Mouse (Mus musculus) neural tube, embryonic 13.5 days (tissue): ENCODE measurements around the gene Lrch3. TPM values are rescaled to one million over a fixed set of nuclear protein-coding genes. Genes with fewer than 3 reads are reported as not detected.
"Not testable (repeated sequence)": the region's sequence is repeated elsewhere in the genome, so short reads cannot be mapped to it uniquely, and the experiment has no call there.

Source experiments
- ATAC-seq: fragments of 200-750 bp; cut with Nextera tagmentation; 2 replicates; pipeline ENCODE4 v1.8.0; 2017; ENCODE audit warnings: low read depth, mild to moderate bottlenecking, moderate TSS enrichment, moderate library complexity
- H3K27ac ChIP-seq: fragments of 300-500 bp; sonication (generic); replicated peaks from 2 replicates; pipeline ENCODE4 v1.5.1; 2015; ENCODE audit warnings: moderate library complexity, mild to moderate bottlenecking, inconsistent platforms
- H3K27me3 ChIP-seq: fragments of 300-500 bp; sonication (generic); 2 replicates; pipeline ENCODE4 v1.6.1; 2015; ENCODE audit warnings: mild to moderate bottlenecking, inconsistent platforms
- H3K36me3 ChIP-seq: fragments of 300-500 bp; sonication (generic); 2 replicates; pipeline ENCODE4 v1.6.1; 2015; ENCODE audit warnings: mild to moderate bottlenecking, inconsistent platforms
- H3K4me1 ChIP-seq: fragments of 300-500 bp; sonication (generic); replicated peaks from 2 replicates; pipeline ENCODE4 v1.6.1; 2015; ENCODE audit warnings: inconsistent platforms
- H3K4me2 ChIP-seq: fragments of 300-500 bp; sonication (generic); 2 replicates; pipeline ENCODE4 v1.6.1; 2015; ENCODE audit warnings: inconsistent platforms, mild to moderate bottlenecking, moderate library complexity
- H3K4me3 ChIP-seq: fragments of 300-500 bp; sonication (generic); 2 replicates; pipeline ENCODE4 v1.5.1; 2015; ENCODE audit warnings: mild to moderate bottlenecking, inconsistent platforms
- H3K9ac ChIP-seq: fragments of 300-500 bp; sonication (generic); 2 replicates; pipeline ENCODE4 v1.6.1; 2015; ENCODE audit warnings: moderate library complexity, mild to moderate bottlenecking, inconsistent platforms
- H3K9me3 ChIP-seq: fragments of 300-500 bp; sonication (generic); 2 replicates; pipeline ENCODE4 v1.6.1; 2016; ENCODE audit warnings: inconsistent platforms
- WGBS: fragments of 180-500 bp; shearing (Covaris S2); methylation state at CpG from one replicate; pipeline ENCODE4 v1.1.7; 2015; 5-methylcytosine and 5-hydroxymethylcytosine counted together
- polyA plus RNA-seq: library from polyadenylated mRNA; unstranded; fragments of >200 nt; fragmentation: Nextera tagmentation; extraction: Ambion mirVana; gene quantifications from 2 replicates; pipeline ENCODE4 v1.2.1, GENCODE M21; 2015

Lrch3 gene
- 39.2 and 49.2 TPM in 2 replicates for polyA plus RNA-seq

DNA sequence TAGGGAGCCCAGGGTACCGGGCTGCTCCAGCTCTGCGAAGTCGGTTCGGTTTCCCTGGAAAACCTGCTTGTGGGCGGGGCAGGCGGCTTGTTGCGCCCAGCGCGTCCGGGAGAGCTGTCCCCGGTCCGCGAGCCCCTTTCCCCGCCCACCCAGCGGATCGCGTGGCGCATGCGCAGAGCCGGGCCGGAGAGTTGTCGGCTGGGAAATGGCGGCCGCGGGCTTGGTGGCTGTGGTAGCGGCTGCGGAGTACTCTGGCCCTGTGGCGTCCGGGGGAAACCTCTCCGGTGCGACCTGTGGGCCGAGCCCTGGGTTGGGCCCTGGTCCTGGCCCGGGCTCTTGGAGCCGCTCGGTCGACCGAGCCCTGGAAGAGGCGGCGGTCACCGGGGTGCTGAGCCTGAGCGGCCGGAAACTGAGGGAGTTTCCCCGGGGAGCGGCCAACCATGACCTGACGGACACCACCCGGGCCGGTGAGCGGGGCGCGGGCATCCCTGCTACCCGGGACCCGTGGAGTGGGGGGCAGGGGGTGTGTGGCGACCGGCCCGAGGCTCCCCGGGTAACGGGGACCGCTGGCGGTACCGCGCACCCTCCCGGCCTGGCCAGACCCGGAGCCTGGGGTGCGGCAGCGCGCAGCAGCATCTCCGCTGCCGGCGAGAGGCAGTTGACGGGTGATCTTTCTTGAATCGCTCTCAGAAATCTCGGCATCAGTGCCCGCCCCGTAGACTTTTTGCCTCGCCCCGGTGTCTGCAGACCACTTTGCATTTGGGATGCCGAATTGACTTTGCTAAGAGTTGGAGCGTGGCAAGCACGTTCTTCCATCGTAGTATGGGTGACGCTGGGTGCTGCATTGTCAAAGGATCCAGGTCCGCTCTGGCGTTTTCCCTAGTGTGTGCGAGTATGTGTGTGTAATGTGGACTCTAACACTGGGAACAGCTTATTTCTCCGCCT is at the start of gene Lrch3:
Lrch3 (plus strand) TSS at position 164 of the 945 bp plus-strand sequence.
- H3K4me2 ChIP-seq: peak within 1 kb of the TSS; percentile 61
- H3K4me3 ChIP-seq: peak within 1 kb of the TSS; percentile 71
- peak within 1 kb of the TSS; percentile 86 for H3K27ac ChIP-seq
- peaks cover 13% of the 10 kb centered on the region for H3K4me1 ChIP-seq
- H3K36me3 ChIP-seq: no peaks in the 10 kb centered on the region
- H3K9ac ChIP-seq: peak within 1 kb of the TSS; percentile 83
- WGBS: under 1% methylated on average over 80 of the region's 85 CpGs
- peak; percentile 94 for ATAC-seq
- H3K27me3 ChIP-seq: no peaks in the 10 kb centered on the region
- H3K9me3 ChIP-seq: no peaks in the 10 kb centered on the region

DNA sequence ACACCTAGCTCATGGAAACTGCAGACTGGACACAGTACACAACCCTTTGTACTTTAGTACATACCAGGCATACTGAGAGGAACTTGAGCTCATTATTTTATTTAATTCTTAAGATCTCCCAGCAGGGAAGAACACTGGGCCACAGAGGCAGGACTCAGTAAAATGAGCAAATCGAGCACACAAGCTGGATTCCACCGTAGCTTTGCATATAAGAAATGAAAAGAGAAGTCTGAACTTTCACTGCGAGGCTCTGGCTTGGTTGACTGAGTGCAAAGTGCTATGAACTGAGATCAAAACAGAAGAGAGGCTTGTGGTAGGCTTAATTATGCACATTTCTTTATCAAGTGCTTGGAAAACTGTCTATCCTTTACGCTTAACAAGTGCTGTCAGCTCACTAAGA is 48.5 kb upstream of the Lrch3 start:
- no peak overlapping the region for H3K27ac ChIP-seq
- no peak for ATAC-seq
- H3K4me3 ChIP-seq: no peak overlapping the region
- no peak overlapping the region for H3K9ac ChIP-seq
- no peaks in the 10 kb centered on the region for H3K9me3 ChIP-seq
- H3K36me3 ChIP-seq: peaks cover 8% of the 10 kb centered on the region
- no peaks in the 10 kb centered on the region for H3K27me3 ChIP-seq
- 94% methylated on average over 4 of the region's 4 CpGs for WGBS
- H3K4me1 ChIP-seq: peaks cover 30% of the 10 kb centered on the region
- H3K4me2 ChIP-seq: no peak overlapping the region

DNA sequence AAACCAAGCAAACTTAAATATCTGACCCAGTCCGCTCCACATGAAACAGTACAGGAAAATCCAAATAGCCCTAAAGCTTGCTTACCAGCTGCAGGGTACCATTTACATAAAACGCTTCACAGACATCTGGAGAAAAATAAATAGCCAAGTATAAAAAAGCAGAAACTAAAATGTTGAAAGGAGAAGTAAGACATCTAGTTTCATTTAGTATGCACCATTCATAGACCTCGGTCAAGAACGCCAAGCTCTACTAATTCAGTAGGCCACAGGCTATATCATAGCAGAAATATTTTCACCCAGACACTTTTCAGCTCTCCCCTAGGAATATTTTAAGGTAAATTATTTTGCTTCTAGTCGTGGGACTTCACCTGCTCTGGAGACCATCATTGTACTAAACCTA is 47.2 kb upstream of the Lrch3 start:
- ATAC-seq: no peak
- H3K27ac ChIP-seq: no peak overlapping the region
- H3K4me3 ChIP-seq: peak overlapping the region; percentile 65; the same call in 1 of the 2 replicates
- no peaks in the 10 kb centered on the region for H3K27me3 ChIP-seq
- no peaks in the 10 kb centered on the region for H3K36me3 ChIP-seq
- H3K4me2 ChIP-seq: peak overlapping the region; percentile 73
- WGBS: 88% methylated on average over 5 of the region's 5 CpGs
- H3K4me1 ChIP-seq: peaks cover 30% of the 10 kb centered on the region
- peak overlapping the region; percentile 86; the same call in 1 of the 2 replicates for H3K9ac ChIP-seq
- H3K9me3 ChIP-seq: no peaks in the 10 kb centered on the region

GRCm38 (mm10) chr16:32867919-32868552 is 45.9 kb upstream of the Lrch3 start:
- Histone ChIP-seq H3K4me1 (peaks cover 30% of the 10 kb centered on the region), H3K36me3 (no peaks in the 10 kb centered on the region), H3K9ac (peak overlapping the region; percentile 86), H3K4me3 (peak overlapping the region; percentile 65), H3K9me3 (no peaks in the 10 kb centered on the region), H3K27ac (peak overlapping the region; percentile 90), H3K4me2 (peak overlapping the region; percentile 73), H3K27me3 (no peaks in the 10 kb centered on the region)
- under 1% methylated on average over 35 of the region's 35 CpGs for WGBS
- peak; percentile 98 for ATAC-seq

- Histone ChIP-seq H3K36me3 (no peaks in the 10 kb centered on the region), H3K4me2 (no peak overlapping the region), H3K9me3 (no peaks in the 10 kb centered on the region), H3K9ac (no peak overlapping the region), H3K4me1 (peaks cover 24% of the 10 kb centered on the region), H3K27me3 (no peaks in the 10 kb centered on the region), H3K27ac (no peak overlapping the region), H3K4me3 (no peak overlapping the region)
- 74% methylated on average over 5 of the region's 5 CpGs for WGBS
- ATAC-seq: no peak
These were observed 43.7 kb upstream of the Lrch3 start for GRCm38 (mm10) chr16:32870231-32870630.

DNA sequence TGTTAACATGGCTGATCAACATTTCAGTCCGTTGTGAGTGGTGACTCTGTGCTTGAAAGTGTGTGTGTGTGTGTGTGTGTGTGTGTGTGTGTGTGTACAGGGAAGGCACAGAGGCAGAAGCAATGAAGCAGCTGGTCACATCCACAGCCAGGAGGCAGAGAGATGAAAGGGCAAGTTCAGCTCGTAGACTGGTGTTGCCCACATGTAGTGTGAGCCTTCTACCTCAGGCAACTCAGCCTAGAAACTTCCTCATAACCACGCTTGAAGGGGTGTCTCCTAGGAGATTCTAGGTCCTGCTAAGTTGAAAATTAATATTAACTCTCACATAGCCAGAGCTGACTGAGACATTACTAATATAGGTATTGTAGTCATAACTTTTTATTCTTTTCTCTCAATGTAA is 40.5 kb upstream of the Lrch3 start:
- no peak for ATAC-seq
- no peak overlapping the region for H3K9ac ChIP-seq
- no peak overlapping the region for H3K27ac ChIP-seq
- no peak overlapping the region for H3K4me3 ChIP-seq
- H3K4me1 ChIP-seq: peaks cover 8% of the 10 kb centered on the region
- no peaks in the 10 kb centered on the region for H3K36me3 ChIP-seq
- no peak overlapping the region for H3K4me2 ChIP-seq
- no peaks in the 10 kb centered on the region for H3K9me3 ChIP-seq
- H3K27me3 ChIP-seq: no peaks in the 10 kb centered on the region
- 58% methylated on average over 3 of the region's 3 CpGs for WGBS

- not testable (repeated sequence) for H3K27ac ChIP-seq, H3K4me3 ChIP-seq, H3K4me2 ChIP-seq, H3K36me3 ChIP-seq, H3K9ac ChIP-seq, ATAC-seq, H3K27me3 ChIP-seq, H3K9me3 ChIP-seq
- 83% methylated on average over 1 of the region's 1 CpGs for whole genome bisulfite sequencing
- peaks cover 17% of the 10 kb centered on the region for H3K4me1 ChIP-seq
These were observed 38.6 kb upstream of the Lrch3 start for GRCm38 (mm10) chr16:32875281-32875680.

DNA sequence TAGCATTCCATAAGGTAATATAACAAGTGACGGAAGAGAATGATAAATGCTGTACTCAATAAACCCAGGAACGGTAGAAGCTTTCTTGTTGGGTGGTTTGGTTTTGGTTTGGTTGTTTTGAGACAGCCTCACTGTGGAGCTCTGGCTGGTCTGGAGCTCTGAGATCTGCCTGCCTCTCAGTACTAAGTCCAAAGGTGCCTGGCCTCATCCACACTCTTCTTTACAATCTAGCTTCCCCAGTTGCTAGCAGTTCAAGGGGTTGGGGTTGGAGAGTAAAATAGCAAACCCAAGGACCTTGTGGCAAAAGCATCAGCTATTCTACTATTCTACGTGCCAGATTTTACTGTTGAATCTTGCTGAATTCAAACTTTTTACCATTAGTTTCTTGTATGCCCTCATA is 38.1 kb upstream of the Lrch3 start:
- H3K36me3 ChIP-seq: no peaks in the 10 kb centered on the region

DNA sequence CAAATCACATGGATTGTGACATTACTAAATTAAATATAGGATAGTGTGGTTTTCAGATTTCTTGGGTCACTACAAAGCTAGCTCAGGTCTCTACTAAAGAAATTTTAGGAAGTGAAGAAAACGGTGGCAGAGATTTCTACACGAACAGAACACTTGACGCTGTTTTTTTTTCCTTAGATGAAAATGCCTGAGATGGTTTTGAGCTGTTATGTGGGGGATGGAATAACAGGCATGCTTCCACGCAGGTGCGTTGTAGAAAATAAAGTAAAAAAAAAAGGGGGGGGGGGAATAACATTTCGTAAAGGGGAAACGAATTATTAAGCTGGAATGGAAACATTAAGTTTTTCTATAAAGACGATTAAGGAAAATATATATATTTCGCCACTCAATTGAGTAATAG is 37.1 kb upstream of the Lrch3 start:
- Histone ChIP-seq H3K4me2 (peak overlapping the region; percentile 80), H3K9ac (peak overlapping the region; percentile 87), H3K9me3 (no peaks in the 10 kb centered on the region), H3K27ac (no peak overlapping the region; the same call in 1 of the 2 replicates), H3K27me3 (no peaks in the 10 kb centered on the region), H3K4me1 (peaks cover 26% of the 10 kb centered on the region), H3K36me3 (no peaks in the 10 kb centered on the region), H3K4me3 (peak overlapping the region; percentile 95)
- ATAC-seq: no peak
- 35% methylated on average over 9 of the region's 9 CpGs for WGBS

More for the DNA sequence above, 38.1 kb upstream of the Lrch3 start:
- no peak for ATAC-seq
- Histone ChIP-seq H3K9me3 (no peaks in the 10 kb centered on the region), H3K4me2 (no peak overlapping the region), H3K4me3 (no peak overlapping the region), H3K4me1 (peaks cover 22% of the 10 kb centered on the region), H3K9ac (no peak overlapping the region), H3K27me3 (no peaks in the 10 kb centered on the region), H3K27ac (no peak overlapping the region)
- 94% methylated on average over 3 of the region's 3 CpGs for WGBS

GRCm38 (mm10) chr16:32877343-32878156 is 36.4 kb upstream of the Lrch3 start, which contains the start of the genes Fyttd1 and Rubcn:
Gene Fyttd1, plus strand, starts transcription at chr16:32877500.
Gene Rubcn, minus strand, starts transcription at chr16:32877766.
- WGBS: under 1% methylated on average over 73 of the region's 83 CpGs

DNA sequence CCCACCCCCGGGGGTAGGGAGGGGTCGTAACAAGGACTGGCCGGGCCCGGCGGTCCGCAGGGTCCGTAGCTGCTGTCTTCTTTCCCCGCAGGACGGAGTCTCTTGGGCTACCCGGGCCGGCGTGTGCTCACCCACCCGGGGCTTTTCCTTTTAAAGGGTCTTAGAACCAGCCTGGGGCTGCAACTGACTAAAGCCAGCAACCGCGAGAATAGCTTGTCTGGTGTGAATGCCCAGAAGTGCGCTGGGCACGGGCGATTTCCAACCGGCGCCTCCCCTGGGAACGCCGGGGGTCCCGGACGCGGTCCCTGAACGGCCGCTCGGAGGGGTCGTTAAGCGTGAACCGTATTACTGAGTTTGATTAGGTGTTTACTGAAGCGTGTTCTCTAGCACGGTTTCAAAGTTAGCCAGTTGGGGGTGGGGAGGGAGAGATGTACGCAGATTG is 35.7 kb upstream of the Lrch3 start:
- Histone ChIP-seq H3K9ac (peak overlapping the region; percentile 92), H3K4me2 (peak overlapping the region; percentile 80), H3K27ac (peak overlapping the region; percentile 90), H3K4me3 (peak overlapping the region; percentile 95), H3K36me3 (no peaks in the 10 kb centered on the region), H3K27me3 (no peaks in the 10 kb centered on the region), H3K9me3 (no peaks in the 10 kb centered on the region), H3K4me1 (peaks cover 31% of the 10 kb centered on the region)
- ATAC-seq: peak; percentile 64
- under 1% methylated on average over 34 of the region's 34 CpGs for WGBS

More at GRCm38 (mm10) chr16:32877343-32878156, 36.4 kb upstream of the Lrch3 start, which contains the start of the genes Fyttd1 and Rubcn:
- Histone ChIP-seq H3K9me3 (no peaks in the 10 kb centered on the region), H3K4me1 (peaks cover 31% of the 10 kb centered on the region), H3K27me3 (no peaks in the 10 kb centered on the region), H3K9ac (peak within 1 kb of the TSS; percentile 92), H3K4me3 (peak within 1 kb of the TSS; percentile 95), H3K36me3 (no peaks in the 10 kb centered on the region), H3K27ac (peak within 1 kb of the TSS; percentile 90), H3K4me2 (peak within 1 kb of the TSS; percentile 80)
- peak; percentile 97 for ATAC-seq
